Mouse (Mus musculus) large intestine, adult 2 months (tissue): Measurements from ENCODE around the gene Mier1. TPM values are rescaled to one million over a fixed set of nuclear protein-coding genes. Genes with fewer than 3 reads are reported as not detected.

ENCODE experiments used
- polyA plus RNA-seq: library from polyadenylated mRNA; depleted of rRNA; stranded (reverse); fragments of >200 nt; gene quantifications from 2 replicates; pipeline ENCODE4 v1.2.3, GENCODE M21; 2012; rRNA removed

Gene Mier1
- polyA plus RNA-seq, 1 experiment: 7.8 TPM

Other genes starting within 250 kb of the Mier1 start
- not detected in 2 replicates for gene Tctex1d1, start 135.8 kb upstream of the Mier1 start, polyA plus RNA-seq
- 1.3 TPM in 1 of 2 replicates, not detected in the other for gene Insl5, start 87.5 kb upstream of the Mier1 start, polyA plus RNA-seq
- 0.26 and 0.43 TPM in 2 replicates for gene Wdr78, start 165 bp downstream of the Mier1 start, polyA plus RNA-seq
- 8.9 and 10.2 TPM in 2 replicates for gene Slc35d1, start 100.8 kb downstream of the Mier1 start, polyA plus RNA-seq
- gene 4921539E11Rik, start 176.5 kb downstream of the Mier1 start, polyA plus RNA-seq: not detected in 2 replicates
- gene Oma1, start 199.4 kb downstream of the Mier1 start, polyA plus RNA-seq: 8.5 and 10.9 TPM in 2 replicates